Mouse (Mus musculus): ENCODE data around the gene Arl6ip4. TPM values are rescaled to one million over a fixed set of nuclear protein-coding genes. Genes with fewer than 3 reads are reported as not detected.

Gene Arl6ip4
- polyA plus RNA-seq, 1 experiment from 2014 or later = 75.5 TPM

DNA sequence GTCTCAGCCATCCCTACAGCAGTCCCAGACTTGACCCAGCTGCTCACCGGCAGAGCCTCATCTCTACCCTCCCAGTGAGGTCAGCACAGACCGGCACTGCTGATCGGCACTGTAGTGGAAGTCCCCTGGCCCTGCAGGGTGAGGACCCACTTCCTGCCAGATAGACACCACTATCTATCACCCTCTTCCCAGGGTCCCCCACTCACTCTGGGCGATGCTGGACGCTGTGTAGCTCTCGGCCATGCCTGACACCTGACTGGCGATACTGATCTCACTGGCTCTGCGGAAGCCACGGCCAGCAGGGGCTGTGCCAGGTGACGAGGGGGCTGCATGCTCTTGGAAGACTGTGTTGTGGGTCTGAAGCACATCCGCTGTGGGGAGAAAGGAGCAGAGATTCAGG lies 9.2 kb downstream of the Arl6ip4 start:
- no peak overlapping the region for H3K9ac ChIP-seq (ENCODE audit: low read depth, low read length)
- no peaks in the 10 kb centered on the region for H3K27me3 ChIP-seq (replicated peaks; ENCODE audit: control insufficient read depth, insufficient read depth, low read length)
- WGBS = 89% methylated on average over 11 of the region's 11 CpGs
- no peak overlapping the region for H3K4me2 ChIP-seq (replicated peaks; ENCODE audit: low read depth)
- no peaks in the 10 kb centered on the region for H3K9me3 ChIP-seq (ENCODE audit: control insufficient read depth)
- no peaks in the 10 kb centered on the region for H3K4me1 ChIP-seq (replicated peaks; ENCODE audit: control insufficient read depth, insufficient read depth, low read length)
- H3K36me3 ChIP-seq (ENCODE audit: control insufficient read depth, insufficient read depth) = peaks cover 43% of the 10 kb centered on the region
- no peak for ATAC-seq
- H3K4me3 ChIP-seq (ENCODE audit: low read depth, low read length) = no peak overlapping the region
- TF ChIP-seq CTCF (IDR thresholded peaks at IDR 0.05; ENCODE audit: low read depth) = no peak
- H3K27ac ChIP-seq (ENCODE audit: low read depth, low read length) = no peak overlapping the region

DNA sequence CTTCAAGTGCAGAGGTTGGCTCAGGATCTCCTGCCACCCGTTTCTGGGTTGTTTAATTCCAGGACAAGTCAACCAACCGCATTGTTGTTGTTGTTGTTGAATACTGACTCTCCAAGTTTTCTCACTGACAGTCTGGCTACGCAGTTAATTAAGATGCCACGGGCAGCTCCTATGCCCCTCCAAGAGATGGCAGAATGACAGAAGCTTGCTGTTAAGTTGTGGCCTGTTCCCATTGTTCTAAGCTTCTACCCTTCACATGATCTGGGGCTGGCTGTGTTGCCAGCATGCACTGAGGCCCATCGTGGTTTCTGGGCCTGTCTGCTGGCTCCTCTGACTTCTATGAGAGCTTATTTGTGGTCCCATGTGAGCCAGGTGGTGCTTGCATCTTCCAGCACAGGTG lies 18.4 kb downstream of the Arl6ip4 start:
- no peak for ATAC-seq
- no peak overlapping the region for H3K4me2 ChIP-seq (replicated peaks; ENCODE audit: low read depth)
- H3K27ac ChIP-seq (ENCODE audit: low read depth, low read length) = no peak overlapping the region
- no peak overlapping the region for H3K9ac ChIP-seq (ENCODE audit: low read depth, low read length)
- 87% methylated on average over 5 of the region's 5 CpGs for WGBS
- no peaks in the 10 kb centered on the region for H3K4me1 ChIP-seq (replicated peaks; ENCODE audit: control insufficient read depth, insufficient read depth, low read length)
- no peaks in the 10 kb centered on the region for H3K9me3 ChIP-seq (ENCODE audit: control insufficient read depth)
- no peak overlapping the region for H3K4me3 ChIP-seq (ENCODE audit: low read depth, low read length)
- peaks cover 14% of the 10 kb centered on the region for H3K36me3 ChIP-seq (ENCODE audit: control insufficient read depth, insufficient read depth)
- TF ChIP-seq CTCF (IDR thresholded peaks at IDR 0.05; ENCODE audit: low read depth) = no peak
- no peaks in the 10 kb centered on the region for H3K27me3 ChIP-seq (replicated peaks; ENCODE audit: control insufficient read depth, insufficient read depth, low read length)

DNA sequence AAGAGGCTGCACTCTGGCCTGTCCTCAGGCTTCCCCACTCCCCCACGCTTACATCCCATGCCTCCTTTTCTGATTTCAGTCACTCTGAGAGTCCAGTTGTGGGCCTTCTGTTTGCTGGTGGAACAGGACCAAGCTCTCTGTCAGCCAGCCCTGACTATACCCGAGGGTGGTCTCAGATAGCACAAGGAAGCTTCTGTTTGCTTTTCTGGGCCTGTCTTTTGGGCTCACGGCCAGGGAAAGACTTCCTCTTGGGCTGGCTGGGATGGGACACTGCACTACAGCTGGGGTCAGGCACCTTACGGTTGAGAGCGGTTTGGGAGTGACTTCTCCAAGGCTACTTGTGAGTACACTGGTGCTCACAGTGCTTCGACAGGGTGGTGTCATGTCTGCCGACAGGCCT lies 22.2 kb downstream of the Arl6ip4 start:
- WGBS = 56% methylated on average over 7 of the region's 7 CpGs
- no peaks in the 10 kb centered on the region for H3K9me3 ChIP-seq (ENCODE audit: control insufficient read depth)
- H3K4me2 ChIP-seq (replicated peaks; ENCODE audit: low read depth) = no peak overlapping the region
- H3K4me1 ChIP-seq (replicated peaks; ENCODE audit: control insufficient read depth, insufficient read depth, low read length) = no peaks in the 10 kb centered on the region
- peaks cover 12% of the 10 kb centered on the region; the same call in 1 of the 2 replicates for H3K36me3 ChIP-seq (ENCODE audit: control insufficient read depth, insufficient read depth)
- TF ChIP-seq CTCF (IDR thresholded peaks at IDR 0.05; ENCODE audit: low read depth) = no peak
- H3K27ac ChIP-seq (ENCODE audit: low read depth, low read length) = no peak overlapping the region
- no peak overlapping the region for H3K9ac ChIP-seq (ENCODE audit: low read depth, low read length)
- no peaks in the 10 kb centered on the region for H3K27me3 ChIP-seq (replicated peaks; ENCODE audit: control insufficient read depth, insufficient read depth, low read length)
- ATAC-seq = no peak
- H3K4me3 ChIP-seq (ENCODE audit: low read depth, low read length) = no peak overlapping the region

DNA sequence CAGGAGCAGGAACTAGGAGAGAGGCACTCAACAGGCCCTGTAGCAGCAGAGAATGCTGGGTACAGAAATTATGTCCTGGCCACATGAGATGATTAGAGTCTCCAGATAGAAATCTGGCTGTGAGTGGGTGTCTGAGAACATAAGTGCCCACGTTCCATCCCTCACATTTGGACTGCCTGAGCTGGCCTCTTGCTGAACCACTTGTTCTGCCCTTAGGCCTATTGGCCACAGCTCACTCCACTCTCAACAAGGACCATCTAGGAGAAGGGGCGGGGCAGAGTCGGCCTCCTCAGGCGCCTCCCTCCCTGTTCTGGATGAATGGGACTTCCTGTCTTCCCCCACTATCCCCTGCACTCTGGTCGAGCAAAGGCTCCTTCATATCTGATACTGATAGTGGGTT lies 33.1 kb downstream of the Arl6ip4 start:
- no peaks in the 10 kb centered on the region for H3K4me1 ChIP-seq (replicated peaks; ENCODE audit: control insufficient read depth, insufficient read depth, low read length)
- 61% methylated on average over 5 of the region's 5 CpGs for WGBS
- ATAC-seq = no peak

DNA sequence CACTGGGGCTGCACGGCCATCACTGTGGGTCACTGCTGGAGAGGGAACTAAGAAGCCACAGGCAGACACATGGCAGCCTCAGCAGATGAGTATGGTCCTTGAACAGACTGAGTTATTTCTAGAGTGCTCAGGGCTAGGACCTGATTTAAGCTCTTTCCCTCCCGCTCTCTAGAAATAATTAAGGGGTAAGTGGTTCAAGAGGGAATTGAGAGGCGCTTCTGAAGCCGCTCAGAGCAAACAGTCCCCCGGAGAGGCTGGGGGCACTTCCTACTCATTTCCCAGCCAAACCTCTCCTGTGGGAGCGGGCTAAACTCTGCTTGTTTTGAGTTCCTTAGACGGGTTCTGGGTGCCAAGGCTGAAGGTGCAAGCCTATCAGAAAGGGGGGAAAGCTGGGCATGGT lies 35.0 kb downstream of the Arl6ip4 start:
- ATAC-seq = no peak
- Histone ChIP-seq H3K27ac (ENCODE audit: low read depth, low read length) (no peak overlapping the region), H3K36me3 (ENCODE audit: control insufficient read depth, insufficient read depth) (no peaks in the 10 kb centered on the region), H3K4me3 (ENCODE audit: low read depth, low read length) (no peak overlapping the region), H3K4me1 (replicated peaks; ENCODE audit: control insufficient read depth, insufficient read depth, low read length) (no peaks in the 10 kb centered on the region), H3K9ac (ENCODE audit: low read depth, low read length) (no peak overlapping the region), H3K4me2 (replicated peaks; ENCODE audit: low read depth) (no peak overlapping the region), H3K9me3 (ENCODE audit: control insufficient read depth) (no peaks in the 10 kb centered on the region), H3K27me3 (replicated peaks; ENCODE audit: control insufficient read depth, insufficient read depth, low read length) (no peaks in the 10 kb centered on the region)
- 81% methylated on average over 7 of the region's 7 CpGs for WGBS
- no peak for TF ChIP-seq CTCF (IDR thresholded peaks at IDR 0.05; ENCODE audit: low read depth)

More for the DNA sequence above, 33.1 kb downstream of the Arl6ip4 start:
- no peaks in the 10 kb centered on the region for H3K9me3 ChIP-seq (ENCODE audit: control insufficient read depth)
- no peak overlapping the region for H3K9ac ChIP-seq (ENCODE audit: low read depth, low read length)
- H3K27ac ChIP-seq (ENCODE audit: low read depth, low read length) = no peak overlapping the region
- H3K36me3 ChIP-seq (ENCODE audit: control insufficient read depth, insufficient read depth) = no peaks in the 10 kb centered on the region
- no peak for TF ChIP-seq CTCF (IDR thresholded peaks at IDR 0.05; ENCODE audit: low read depth)
- H3K4me3 ChIP-seq (ENCODE audit: low read depth, low read length) = no peak overlapping the region
- no peaks in the 10 kb centered on the region for H3K27me3 ChIP-seq (replicated peaks; ENCODE audit: control insufficient read depth, insufficient read depth, low read length)
- H3K4me2 ChIP-seq (replicated peaks; ENCODE audit: low read depth) = no peak overlapping the region

DNA sequence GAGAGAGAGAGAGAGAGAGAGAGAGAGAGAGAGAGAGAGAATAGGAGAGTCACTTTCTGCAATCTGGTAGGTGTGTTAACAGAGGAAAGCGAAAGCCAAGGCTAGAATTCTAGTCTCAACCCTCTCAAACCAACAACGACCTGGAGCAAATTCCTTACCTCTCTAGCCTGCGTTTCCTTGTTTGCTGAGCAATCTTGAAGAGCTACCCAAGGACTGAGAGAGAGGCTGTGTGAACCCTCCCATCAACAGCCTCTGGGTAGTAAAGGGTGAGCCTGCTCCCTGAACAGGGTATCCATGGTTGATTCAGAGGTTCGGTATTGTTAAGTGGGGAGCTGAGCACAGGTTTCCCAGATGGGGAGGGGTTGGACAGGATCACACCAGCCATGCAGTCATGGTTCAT lies 36.8 kb downstream of the Arl6ip4 start:
- 54% methylated on average over 4 of the region's 4 CpGs for WGBS
- Histone ChIP-seq H3K9ac (ENCODE audit: low read depth, low read length) (no peak overlapping the region), H3K4me1 (replicated peaks; ENCODE audit: control insufficient read depth, insufficient read depth, low read length) (no peaks in the 10 kb centered on the region), H3K4me3 (ENCODE audit: low read depth, low read length) (no peak overlapping the region), H3K4me2 (replicated peaks; ENCODE audit: low read depth) (no peak overlapping the region), H3K9me3 (ENCODE audit: control insufficient read depth) (no peaks in the 10 kb centered on the region), H3K27me3 (replicated peaks; ENCODE audit: control insufficient read depth, insufficient read depth, low read length) (no peaks in the 10 kb centered on the region), H3K27ac (ENCODE audit: low read depth, low read length) (no peak overlapping the region), H3K36me3 (ENCODE audit: control insufficient read depth, insufficient read depth) (no peaks in the 10 kb centered on the region)
- TF ChIP-seq CTCF (IDR thresholded peaks at IDR 0.05; ENCODE audit: low read depth) = no peak
- no peak for ATAC-seq

DNA sequence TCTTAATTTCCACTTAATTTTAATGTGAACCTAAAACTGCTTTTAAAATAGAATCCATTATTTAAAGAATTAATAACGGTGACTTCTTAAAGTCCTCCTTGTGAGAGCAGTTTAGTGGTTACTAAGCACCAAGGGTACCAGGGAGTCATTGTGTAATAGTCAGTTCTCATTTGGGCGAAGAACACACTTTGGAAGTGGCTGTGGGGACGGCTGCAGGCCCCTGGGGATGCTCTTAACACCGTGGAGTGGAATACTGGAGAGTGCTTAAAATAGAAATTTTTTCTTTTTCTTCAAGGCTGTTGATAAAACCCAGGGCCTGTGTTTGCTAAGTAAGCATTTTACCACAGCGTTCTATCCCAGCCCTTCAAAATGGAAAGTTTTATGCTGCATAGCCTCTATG lies 40.1 kb downstream of the Arl6ip4 start:
- no peaks in the 10 kb centered on the region for H3K36me3 ChIP-seq (ENCODE audit: control insufficient read depth, insufficient read depth)
- no peaks in the 10 kb centered on the region for H3K9me3 ChIP-seq (ENCODE audit: control insufficient read depth)
- no peak overlapping the region for H3K4me2 ChIP-seq (replicated peaks; ENCODE audit: low read depth)
- H3K27ac ChIP-seq (ENCODE audit: low read depth, low read length) = no peak overlapping the region
- no peaks in the 10 kb centered on the region for H3K4me1 ChIP-seq (replicated peaks; ENCODE audit: control insufficient read depth, insufficient read depth, low read length)
- WGBS = 70% methylated on average over 5 of the region's 5 CpGs
- H3K4me3 ChIP-seq (ENCODE audit: low read depth, low read length) = no peak overlapping the region
- no peaks in the 10 kb centered on the region for H3K27me3 ChIP-seq (replicated peaks; ENCODE audit: control insufficient read depth, insufficient read depth, low read length)
- ATAC-seq = no peak
- no peak overlapping the region for H3K9ac ChIP-seq (ENCODE audit: low read depth, low read length)
- no peak for TF ChIP-seq CTCF (IDR thresholded peaks at IDR 0.05; ENCODE audit: low read depth)

Data from intestine, postnatal 0 days (tissue).